Mouse (Mus musculus): ENCODE measurements around the gene Nudc. TPM values are rescaled to one million over a fixed set of nuclear protein-coding genes. Genes with fewer than 3 reads are reported as not detected.
A peak's percentile ranks its signal among the peaks of the same experiment; 100 is the strongest.

Gene Nudc
- 199 and 206 TPM in 2 replicates for polyA plus RNA-seq (2015; fragmentation: Nextera tagmentation; extraction: Ambion mirVana)

- peak within 1 kb of the TSS; percentile 85 for H3K4me3 ChIP-seq
- H3K27ac ChIP-seq: peak within 1 kb of the TSS; percentile 68
- H3K4me1 ChIP-seq (replicated peaks): peaks cover 14% of the 10 kb centered on the region
- ATAC-seq (replicated peaks; ENCODE audit: insufficient number of reproducible peaks, insufficient read depth, low FRiP score, low read depth): peak; percentile 98
- peaks cover 13% of the 10 kb centered on the region; the same call in 1 of the 2 replicates for H3K36me3 ChIP-seq
- WGBS: under 1% methylated on average over 74 of the region's 77 CpGs
- no peaks in the 10 kb centered on the region for H3K9me3 ChIP-seq (replicated peaks)
- H3K9ac ChIP-seq: peak within 1 kb of the TSS; percentile 90
- peak within 1 kb of the TSS; percentile 82 for H3K4me2 ChIP-seq
- no peaks in the 10 kb centered on the region for H3K27me3 ChIP-seq
Measured at GRCm38 (mm10) chr4:133545272-133546231, at the start of gene Nudc. Gene Nudc, minus strand, starts transcription at chr4:133545996.

GRCm38 (mm10) chr4:133595538-133595937, 49.7 kb upstream of the Nudc start:
- Histone ChIP-seq H3K27ac (no peak overlapping the region), H3K9ac (no peak overlapping the region), H3K27me3 (peaks cover 16% of the 10 kb centered on the region), H3K4me1 (replicated peaks) (peaks cover 14% of the 10 kb centered on the region), H3K36me3 (peaks cover 13% of the 10 kb centered on the region), H3K4me3 (no peak overlapping the region), H3K9me3 (replicated peaks) (no peaks in the 10 kb centered on the region), H3K4me2 (no peak overlapping the region)
- no peak for ATAC-seq (replicated peaks; ENCODE audit: insufficient number of reproducible peaks, insufficient read depth, low FRiP score, low read depth)
- 49% methylated on average over 7 of the region's 7 CpGs for WGBS

- no peak overlapping the region for H3K4me3 ChIP-seq
- no peak overlapping the region for H3K4me2 ChIP-seq
- H3K9me3 ChIP-seq (replicated peaks): no peaks in the 10 kb centered on the region
- peaks cover 40% of the 10 kb centered on the region for H3K36me3 ChIP-seq
- ATAC-seq (replicated peaks; ENCODE audit: insufficient number of reproducible peaks, insufficient read depth, low FRiP score, low read depth): no peak
- no peak overlapping the region for H3K27ac ChIP-seq
- WGBS: 25% methylated on average over 7 of the region's 7 CpGs
- peaks cover 2% of the 10 kb centered on the region for H3K4me1 ChIP-seq (replicated peaks)
- H3K27me3 ChIP-seq: no peaks in the 10 kb centered on the region
- no peak overlapping the region for H3K9ac ChIP-seq
Measured at GRCm38 (mm10) chr4:133592570-133592969, 46.8 kb upstream of the Nudc start.

- Histone ChIP-seq H3K36me3 (peaks cover 40% of the 10 kb centered on the region), H3K9me3 (replicated peaks) (no peaks in the 10 kb centered on the region), H3K4me2 (peak within 1 kb of the TSS; percentile 100), H3K9ac (peak within 1 kb of the TSS; percentile 88), H3K4me1 (replicated peaks) (peaks cover 13% of the 10 kb centered on the region), H3K27ac (peak within 1 kb of the TSS; percentile 83), H3K4me3 (peak within 1 kb of the TSS; percentile 82), H3K27me3 (no peaks in the 10 kb centered on the region)
- 2% methylated on average over 65 of the region's 65 CpGs for WGBS
- ATAC-seq (replicated peaks; ENCODE audit: insufficient number of reproducible peaks, insufficient read depth, low FRiP score, low read depth): peak; percentile 82
Measured at GRCm38 (mm10) chr4:133584059-133584951, 38.5 kb upstream of the Nudc start, which contains the start of gene Gpn2. Gene Gpn2, plus strand, starts transcription at chr4:133584362.

GRCm38 (mm10) chr4:133583690-133584058, 37.9 kb upstream of the Nudc start:
- peaks cover 13% of the 10 kb centered on the region for H3K4me1 ChIP-seq (replicated peaks)
- H3K27me3 ChIP-seq: no peaks in the 10 kb centered on the region
- H3K4me2 ChIP-seq: peak overlapping the region; percentile 100
- 55% methylated on average over 6 of the region's 6 CpGs for WGBS
- peaks cover 38% of the 10 kb centered on the region for H3K36me3 ChIP-seq
- no peak for ATAC-seq (replicated peaks; ENCODE audit: insufficient number of reproducible peaks, insufficient read depth, low FRiP score, low read depth)
- H3K9ac ChIP-seq: peak overlapping the region; percentile 88
- H3K27ac ChIP-seq: peak overlapping the region; percentile 83
- H3K4me3 ChIP-seq: peak overlapping the region; percentile 82
- H3K9me3 ChIP-seq (replicated peaks): no peaks in the 10 kb centered on the region

- Histone ChIP-seq H3K36me3 (peaks cover 21% of the 10 kb centered on the region), H3K27ac (no peak overlapping the region), H3K4me1 (replicated peaks) (peaks cover 12% of the 10 kb centered on the region), H3K9ac (no peak overlapping the region), H3K4me3 (no peak overlapping the region), H3K9me3 (replicated peaks) (no peaks in the 10 kb centered on the region), H3K4me2 (no peak overlapping the region), H3K27me3 (no peaks in the 10 kb centered on the region)
- no peak for ATAC-seq (replicated peaks; ENCODE audit: insufficient number of reproducible peaks, insufficient read depth, low FRiP score, low read depth)
- WGBS: 78% methylated on average over 12 of the region's 12 CpGs
Measured at GRCm38 (mm10) chr4:133577983-133578382, 32.2 kb upstream of the Nudc start.

- Histone ChIP-seq H3K9ac (peak overlapping the region; percentile 88), H3K9me3 (replicated peaks) (no peaks in the 10 kb centered on the region), H3K27me3 (no peaks in the 10 kb centered on the region), H3K4me1 (replicated peaks) (peaks cover 12% of the 10 kb centered on the region), H3K4me2 (peak overlapping the region; percentile 97), H3K4me3 (peak overlapping the region; percentile 97), H3K27ac (0 out of 2 replicates have a peak overlapping the region, but pooled peaks have one; percentile 21), H3K36me3 (peaks cover 13% of the 10 kb centered on the region; the same call in 1 of the 2 replicates)
- ATAC-seq (replicated peaks; ENCODE audit: insufficient number of reproducible peaks, insufficient read depth, low FRiP score, low read depth): peak; percentile 40; the same call in 1 of the 2 replicates
- 0% methylated on average over 41 of the region's 41 CpGs for WGBS
Measured at GRCm38 (mm10) chr4:133574843-133575202, 29.0 kb upstream of the Nudc start.

GRCm38 (mm10) chr4:133574070-133574842, 28.5 kb upstream of the Nudc start, which contains the start of gene Gpatch3:
Gene Gpatch3, plus strand, starts transcription at chr4:133574745.
- H3K9me3 ChIP-seq (replicated peaks): no peaks in the 10 kb centered on the region
- H3K4me3 ChIP-seq: peak within 1 kb of the TSS; percentile 97
- peak; percentile 84 for ATAC-seq (replicated peaks; ENCODE audit: insufficient number of reproducible peaks, insufficient read depth, low FRiP score, low read depth)
- H3K27ac ChIP-seq: peak within 1 kb of the TSS; percentile 76
- H3K27me3 ChIP-seq: no peaks in the 10 kb centered on the region
- H3K4me2 ChIP-seq: peak within 1 kb of the TSS; percentile 97
- H3K36me3 ChIP-seq: peaks cover 10% of the 10 kb centered on the region; the same call in 1 of the 2 replicates
- H3K9ac ChIP-seq: peak within 1 kb of the TSS; percentile 88
- WGBS: 6% methylated on average over 44 of the region's 44 CpGs
- peaks cover 12% of the 10 kb centered on the region for H3K4me1 ChIP-seq (replicated peaks)

- no peak overlapping the region for H3K27ac ChIP-seq
- no peaks in the 10 kb centered on the region for H3K36me3 ChIP-seq
- H3K9ac ChIP-seq: no peak overlapping the region
- ATAC-seq (replicated peaks; ENCODE audit: insufficient number of reproducible peaks, insufficient read depth, low FRiP score, low read depth): no peak
- H3K9me3 ChIP-seq (replicated peaks): no peaks in the 10 kb centered on the region
- no peak overlapping the region for H3K4me3 ChIP-seq
- WGBS: 42% methylated on average over 10 of the region's 10 CpGs
- no peaks in the 10 kb centered on the region for H3K27me3 ChIP-seq
- H3K4me1 ChIP-seq (replicated peaks): peaks cover 6% of the 10 kb centered on the region
- no peak overlapping the region for H3K4me2 ChIP-seq
Measured at GRCm38 (mm10) chr4:133570066-133570466, 24.3 kb upstream of the Nudc start.

- Histone ChIP-seq H3K36me3 (no peaks in the 10 kb centered on the region), H3K27me3 (no peaks in the 10 kb centered on the region), H3K4me2 (no peak overlapping the region), H3K9ac (no peak overlapping the region), H3K27ac (no peak overlapping the region), H3K4me3 (no peak overlapping the region), H3K9me3 (replicated peaks) (no peaks in the 10 kb centered on the region), H3K4me1 (replicated peaks) (peaks cover 5% of the 10 kb centered on the region; the same call in 1 of the 2 replicates)
- 76% methylated on average over 10 of the region's 10 CpGs for WGBS
- ATAC-seq (replicated peaks; ENCODE audit: insufficient number of reproducible peaks, insufficient read depth, low FRiP score, low read depth): no peak
Measured at GRCm38 (mm10) chr4:133569291-133570065, 23.7 kb upstream of the Nudc start.

All from heart, embryonic 15.5 days (tissue).